Mouse (Mus musculus): ENCODE data around the gene Krt6a. TPM values are rescaled to one million over a fixed set of nuclear protein-coding genes. Genes with fewer than 3 reads are reported as not detected.
"Not testable (repeated sequence)": the region's sequence is repeated elsewhere in the genome, so short reads cannot be mapped to it uniquely, and the experiment has no call there.

Gene Krt6a
- polyA plus RNA-seq, 1 experiment from 2014 or later = not detected

DNA sequence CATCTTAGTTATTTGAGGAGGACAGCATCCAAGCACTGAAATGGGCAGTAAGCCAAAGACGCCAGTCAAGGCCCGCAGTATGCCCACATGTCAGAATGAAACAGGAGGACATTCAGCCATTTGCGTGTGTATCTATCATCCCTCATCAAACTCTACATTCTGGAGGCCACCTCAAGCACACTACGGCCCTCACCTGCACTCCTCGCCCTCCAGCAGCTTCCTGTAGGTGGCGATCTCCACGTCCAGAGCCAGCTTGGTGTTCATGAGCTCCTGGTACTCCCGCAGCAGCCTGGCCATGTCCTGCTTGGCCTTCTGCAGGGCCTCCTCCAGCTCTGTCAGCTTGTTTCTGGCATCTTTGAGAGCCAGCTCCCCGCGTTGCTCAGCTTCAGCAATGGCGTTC is 14.6 kb upstream of the Krt6a start:
- Histone ChIP-seq H3K27me3 (ENCODE audit: control insufficient read depth, insufficient read depth, low read length) (no peaks in the 10 kb centered on the region), H3K9ac (ENCODE audit: low read length) (no peak overlapping the region), H3K4me2 (ENCODE audit: low read depth, low read length, severe bottlenecking) (no peak overlapping the region), H3K36me3 (ENCODE audit: control insufficient read depth, insufficient read depth, low read length) (no peaks in the 10 kb centered on the region), H3K27ac (ENCODE audit: low read depth, low read length) (no peak overlapping the region), H3K4me1 (replicated peaks; ENCODE audit: control insufficient read depth, insufficient read depth, low read length) (no peaks in the 10 kb centered on the region), H3K4me3 (ENCODE audit: low read depth, low read length) (no peak overlapping the region), H3K9me3 (ENCODE audit: control insufficient read depth, low read length) (no peaks in the 10 kb centered on the region)
- DNase-seq (ENCODE audit: low spot score) (peak; percentile 50), ATAC-seq (replicated peaks; ENCODE audit: low FRiP score) (no peak)
- 64% methylated on average over 11 of the region's 11 CpGs for WGBS

DNA sequence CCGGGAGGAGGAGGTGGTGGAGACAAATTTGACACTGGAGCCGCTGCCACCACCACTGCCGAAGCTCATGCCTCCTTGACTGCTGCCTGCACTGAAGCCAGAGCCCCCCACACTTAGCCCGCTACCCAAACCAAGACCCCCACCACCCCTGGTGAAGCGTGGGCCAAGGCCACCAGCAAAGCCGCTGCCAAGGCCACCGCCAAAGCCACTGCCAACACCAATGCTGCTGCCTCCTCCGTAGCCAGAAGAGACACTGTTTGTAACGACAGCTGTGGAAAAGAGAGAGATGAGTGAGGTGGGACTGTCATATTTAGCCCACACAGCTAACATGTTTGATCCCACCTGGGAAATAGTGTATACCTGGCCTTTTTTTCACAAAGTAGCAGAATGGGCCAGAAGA is 13.3 kb upstream of the Krt6a start:
- Histone ChIP-seq H3K9me3 (ENCODE audit: control insufficient read depth, low read length) (no peaks in the 10 kb centered on the region), H3K4me1 (replicated peaks; ENCODE audit: control insufficient read depth, insufficient read depth, low read length) (0 out of 2 replicates have a peak, but pooled peaks cover 1% of the 10 kb centered on the region), H3K4me3 (ENCODE audit: low read depth, low read length) (no peak overlapping the region), H3K4me2 (ENCODE audit: low read depth, low read length, severe bottlenecking) (no peak overlapping the region), H3K36me3 (ENCODE audit: control insufficient read depth, insufficient read depth, low read length) (no peaks in the 10 kb centered on the region), H3K9ac (ENCODE audit: low read length) (no peak overlapping the region), H3K27me3 (ENCODE audit: control insufficient read depth, insufficient read depth, low read length) (no peaks in the 10 kb centered on the region), H3K27ac (ENCODE audit: low read depth, low read length) (no peak overlapping the region)
- ATAC-seq (replicated peaks; ENCODE audit: low FRiP score) = no peak
- DNase-seq (ENCODE audit: low spot score) = no peak
- 88% methylated on average over 9 of the region's 9 CpGs for WGBS

DNA sequence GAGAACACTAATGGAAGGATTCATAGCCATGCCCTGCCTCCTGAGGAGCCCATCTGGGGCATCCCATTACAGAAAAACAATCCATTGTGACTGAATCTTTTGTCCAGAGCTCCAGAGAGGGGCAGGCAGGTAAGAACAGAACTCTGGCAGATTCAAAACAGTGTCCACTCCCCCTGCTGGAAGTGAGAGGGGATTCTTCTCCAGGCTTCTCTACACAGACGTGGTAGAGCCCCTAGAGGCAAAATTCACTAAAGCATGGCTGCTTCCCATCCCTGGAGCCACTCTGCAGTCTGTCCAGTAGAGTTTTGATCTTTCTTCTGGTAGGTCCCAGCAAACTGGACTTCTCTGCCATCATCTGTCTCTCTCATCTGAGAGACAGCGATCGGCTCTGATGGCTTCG is 10.0 kb upstream of the Krt6a start:
- Histone ChIP-seq H3K27ac (ENCODE audit: low read depth, low read length) (no peak overlapping the region), H3K4me3 (ENCODE audit: low read depth, low read length) (no peak overlapping the region), H3K36me3 (ENCODE audit: control insufficient read depth, insufficient read depth, low read length) (no peaks in the 10 kb centered on the region), H3K4me1 (replicated peaks; ENCODE audit: control insufficient read depth, insufficient read depth, low read length) (0 out of 2 replicates have a peak, but pooled peaks cover 2% of the 10 kb centered on the region), H3K9ac (ENCODE audit: low read length) (no peak overlapping the region), H3K27me3 (ENCODE audit: control insufficient read depth, insufficient read depth, low read length) (no peaks in the 10 kb centered on the region), H3K4me2 (ENCODE audit: low read depth, low read length, severe bottlenecking) (no peak overlapping the region), H3K9me3 (ENCODE audit: control insufficient read depth, low read length) (no peaks in the 10 kb centered on the region)
- WGBS = 71% methylated on average over 4 of the region's 4 CpGs
- no peak for ATAC-seq (replicated peaks; ENCODE audit: low FRiP score)
- DNase-seq (ENCODE audit: low spot score) = no peak

DNA sequence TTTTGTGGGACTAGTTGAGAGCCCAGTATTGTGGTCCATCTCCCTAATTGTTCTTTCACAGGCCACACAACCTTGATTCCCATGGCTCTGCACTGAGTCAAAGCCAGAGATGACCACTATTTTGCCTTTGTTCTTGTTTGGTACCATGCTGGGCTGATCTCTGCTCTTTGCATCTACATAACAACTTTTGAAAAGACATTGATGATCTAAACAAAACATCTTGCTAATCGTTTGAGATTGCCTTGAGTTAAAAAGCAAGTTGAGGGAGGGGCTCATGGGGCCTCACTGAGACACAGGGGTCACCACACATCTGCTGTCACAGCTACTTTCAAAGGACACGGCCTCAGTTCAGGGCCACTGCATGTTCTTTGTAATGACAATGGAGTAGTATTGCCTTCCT is 8.3 kb upstream of the Krt6a start:
- no peaks in the 10 kb centered on the region for H3K27me3 ChIP-seq (ENCODE audit: control insufficient read depth, insufficient read depth, low read length)
- 6% methylated on average over 2 of the region's 2 CpGs for WGBS
- H3K9ac ChIP-seq (ENCODE audit: low read length) = no peak overlapping the region
- H3K27ac ChIP-seq (ENCODE audit: low read depth, low read length) = no peak overlapping the region
- H3K4me2 ChIP-seq (ENCODE audit: low read depth, low read length, severe bottlenecking) = no peak overlapping the region
- ATAC-seq (replicated peaks; ENCODE audit: low FRiP score) (no peak), DNase-seq (ENCODE audit: low spot score) (no peak)
- 0 out of 2 replicates have a peak, but pooled peaks cover 2% of the 10 kb centered on the region for H3K4me1 ChIP-seq (replicated peaks; ENCODE audit: control insufficient read depth, insufficient read depth, low read length)
- no peaks in the 10 kb centered on the region for H3K9me3 ChIP-seq (ENCODE audit: control insufficient read depth, low read length)
- no peaks in the 10 kb centered on the region for H3K36me3 ChIP-seq (ENCODE audit: control insufficient read depth, insufficient read depth, low read length)
- no peak overlapping the region for H3K4me3 ChIP-seq (ENCODE audit: low read depth, low read length)

DNA sequence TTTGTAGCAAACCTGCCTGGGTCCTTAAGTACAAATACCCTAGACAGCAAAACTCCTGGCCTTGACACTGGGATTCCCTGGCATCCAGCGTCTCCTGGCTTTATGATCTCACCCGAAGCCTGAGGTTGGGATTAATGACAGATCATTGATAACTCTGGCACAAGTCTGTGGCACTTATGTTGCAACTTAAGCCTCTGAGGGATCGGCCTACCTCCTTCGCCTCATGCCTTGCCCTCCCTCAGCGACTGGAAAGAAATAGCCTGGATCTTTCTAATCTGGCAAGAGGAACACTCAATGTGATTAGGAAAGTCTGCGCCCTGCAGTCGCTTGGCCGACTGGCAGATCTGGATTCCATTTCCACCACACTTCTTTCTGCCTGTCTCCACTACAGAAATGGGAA is 5.8 kb upstream of the Krt6a start:
- Histone ChIP-seq H3K4me1 (replicated peaks; ENCODE audit: control insufficient read depth, insufficient read depth, low read length) (0 out of 2 replicates have a peak, but pooled peaks cover 2% of the 10 kb centered on the region), H3K36me3 (ENCODE audit: control insufficient read depth, insufficient read depth, low read length) (no peaks in the 10 kb centered on the region), H3K9ac (ENCODE audit: low read length) (no peak overlapping the region), H3K4me2 (ENCODE audit: low read depth, low read length, severe bottlenecking) (no peak overlapping the region), H3K4me3 (ENCODE audit: low read depth, low read length) (no peak overlapping the region), H3K27ac (ENCODE audit: low read depth, low read length) (no peak overlapping the region), H3K9me3 (ENCODE audit: control insufficient read depth, low read length) (no peaks in the 10 kb centered on the region), H3K27me3 (ENCODE audit: control insufficient read depth, insufficient read depth, low read length) (no peaks in the 10 kb centered on the region)
- WGBS = 80% methylated on average over 8 of the region's 8 CpGs
- ATAC-seq (replicated peaks; ENCODE audit: low FRiP score) (no peak), DNase-seq (ENCODE audit: low spot score) (no peak)

DNA sequence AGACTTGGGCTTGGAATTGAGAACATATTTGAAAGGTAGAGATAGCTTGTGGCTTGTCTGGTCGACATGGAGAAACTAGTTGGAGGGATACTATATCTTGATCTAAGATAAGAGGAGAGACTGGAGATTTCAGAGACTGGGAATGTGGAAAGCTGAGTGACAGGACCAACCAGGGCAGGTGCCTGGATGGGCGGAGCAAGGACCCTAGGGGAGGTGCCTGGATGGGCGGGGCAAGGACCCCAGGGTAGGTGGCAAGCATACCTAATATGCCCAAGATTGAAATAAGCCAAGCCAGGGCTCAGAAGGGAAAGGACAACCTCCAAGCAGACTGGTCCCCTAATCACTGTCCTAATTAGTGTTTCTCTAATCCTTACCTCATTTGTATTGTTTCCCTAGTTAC is 5.1 kb upstream of the Krt6a start:
- Histone ChIP-seq H3K4me3 (ENCODE audit: low read depth, low read length) (no peak overlapping the region), H3K27me3 (ENCODE audit: control insufficient read depth, insufficient read depth, low read length) (no peaks in the 10 kb centered on the region), H3K4me1 (replicated peaks; ENCODE audit: control insufficient read depth, insufficient read depth, low read length) (0 out of 2 replicates have a peak, but pooled peaks cover 2% of the 10 kb centered on the region), H3K9ac (ENCODE audit: low read length) (no peak overlapping the region), H3K36me3 (ENCODE audit: control insufficient read depth, insufficient read depth, low read length) (no peaks in the 10 kb centered on the region), H3K4me2 (ENCODE audit: low read depth, low read length, severe bottlenecking) (no peak overlapping the region), H3K27ac (ENCODE audit: low read depth, low read length) (no peak overlapping the region), H3K9me3 (ENCODE audit: control insufficient read depth, low read length) (no peaks in the 10 kb centered on the region)
- 61% methylated on average over 3 of the region's 3 CpGs for WGBS
- no peak for DNase-seq (ENCODE audit: low spot score)
- ATAC-seq (replicated peaks; ENCODE audit: low FRiP score) = no peak

DNA sequence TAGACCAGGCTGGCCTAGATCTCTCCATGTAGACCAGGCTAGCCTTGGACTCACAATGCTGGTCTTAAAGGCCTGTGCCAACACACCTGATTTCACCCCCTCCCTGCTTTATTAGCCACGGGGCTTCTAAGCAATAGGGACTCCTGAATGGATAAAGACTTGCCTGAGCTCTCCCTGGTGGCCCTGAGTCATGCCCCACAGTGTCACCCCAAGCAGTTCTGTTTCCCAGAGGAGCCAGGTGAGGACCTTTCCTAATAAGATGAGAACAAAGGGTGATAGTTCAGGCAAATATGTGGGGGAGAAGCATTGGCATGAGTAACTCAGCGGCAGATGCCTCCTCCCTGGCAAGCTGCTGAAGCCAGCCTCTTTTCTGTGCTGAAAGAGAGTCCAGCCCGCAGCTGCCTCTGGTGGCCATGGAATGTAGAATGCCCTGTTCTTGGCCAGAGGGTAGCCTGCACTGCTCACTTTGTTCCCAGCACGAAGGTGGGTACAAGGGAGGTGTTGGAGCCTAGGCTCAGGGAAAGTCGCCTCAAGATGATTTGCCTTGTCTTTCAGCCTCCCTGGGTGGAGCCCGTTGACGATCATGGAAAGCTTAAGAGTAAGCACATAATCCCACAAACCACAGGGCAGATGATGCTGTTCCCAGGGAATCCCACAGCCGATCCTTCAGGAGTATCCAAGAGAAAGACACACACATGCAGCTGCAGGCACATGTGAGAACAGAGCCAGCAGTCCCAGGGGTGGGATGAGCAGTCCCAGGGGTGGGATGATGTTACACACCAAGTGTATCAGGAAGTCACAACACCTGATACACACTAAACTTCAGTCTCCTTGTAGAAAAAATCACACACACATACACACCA is 3.5 kb upstream of the Krt6a start:
- no peaks in the 10 kb centered on the region for H3K9me3 ChIP-seq (ENCODE audit: control insufficient read depth, low read length)
- DNase-seq (ENCODE audit: low spot score) (no peak), ATAC-seq (replicated peaks; ENCODE audit: low FRiP score) (no peak)
- H3K4me3 ChIP-seq (ENCODE audit: low read depth, low read length) = no peak overlapping the region
- 70% methylated on average over 8 of the region's 8 CpGs for WGBS
- H3K4me2 ChIP-seq (ENCODE audit: low read depth, low read length, severe bottlenecking) = no peak overlapping the region
- H3K27me3 ChIP-seq (ENCODE audit: control insufficient read depth, insufficient read depth, low read length) = no peaks in the 10 kb centered on the region
- no peak overlapping the region for H3K9ac ChIP-seq (ENCODE audit: low read length)
- 0 out of 2 replicates have a peak, but pooled peaks cover 2% of the 10 kb centered on the region for H3K4me1 ChIP-seq (replicated peaks; ENCODE audit: control insufficient read depth, insufficient read depth, low read length)
- no peak overlapping the region for H3K27ac ChIP-seq (ENCODE audit: low read depth, low read length)
- no peaks in the 10 kb centered on the region for H3K36me3 ChIP-seq (ENCODE audit: control insufficient read depth, insufficient read depth, low read length)

DNA sequence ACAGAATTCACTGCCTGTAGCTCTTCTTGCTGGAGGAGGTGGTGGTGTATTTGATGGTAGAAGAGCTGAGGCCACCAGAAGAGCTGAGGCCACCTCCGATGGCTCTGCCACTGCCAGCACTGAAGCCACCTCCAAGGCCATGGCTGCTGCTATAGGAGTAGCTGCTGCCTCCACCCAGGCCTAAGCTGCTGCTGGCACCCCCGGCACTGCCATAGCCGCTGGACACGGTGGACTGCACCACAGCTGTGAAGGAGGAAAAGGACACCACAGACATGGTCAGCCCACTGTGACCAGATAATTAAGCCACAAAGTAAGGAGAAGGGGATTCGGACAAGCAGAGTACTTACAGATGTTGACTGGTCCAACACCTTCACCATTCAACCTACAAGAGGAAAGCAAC is 3.6 kb downstream of the Krt6a start:
- 94% methylated on average over 5 of the region's 5 CpGs for WGBS
- H3K4me1 ChIP-seq (replicated peaks; ENCODE audit: control insufficient read depth, insufficient read depth, low read length); H3K9ac ChIP-seq (ENCODE audit: low read length); H3K27me3 ChIP-seq (ENCODE audit: control insufficient read depth, insufficient read depth, low read length); ATAC-seq (replicated peaks; ENCODE audit: low FRiP score); H3K4me2 ChIP-seq (ENCODE audit: low read depth, low read length, severe bottlenecking); H3K9me3 ChIP-seq (ENCODE audit: control insufficient read depth, low read length); H3K27ac ChIP-seq (ENCODE audit: low read depth, low read length); DNase-seq (ENCODE audit: low spot score); H3K4me3 ChIP-seq (ENCODE audit: low read depth, low read length); H3K36me3 ChIP-seq (ENCODE audit: control insufficient read depth, insufficient read depth, low read length): not testable (repeated sequence)

DNA sequence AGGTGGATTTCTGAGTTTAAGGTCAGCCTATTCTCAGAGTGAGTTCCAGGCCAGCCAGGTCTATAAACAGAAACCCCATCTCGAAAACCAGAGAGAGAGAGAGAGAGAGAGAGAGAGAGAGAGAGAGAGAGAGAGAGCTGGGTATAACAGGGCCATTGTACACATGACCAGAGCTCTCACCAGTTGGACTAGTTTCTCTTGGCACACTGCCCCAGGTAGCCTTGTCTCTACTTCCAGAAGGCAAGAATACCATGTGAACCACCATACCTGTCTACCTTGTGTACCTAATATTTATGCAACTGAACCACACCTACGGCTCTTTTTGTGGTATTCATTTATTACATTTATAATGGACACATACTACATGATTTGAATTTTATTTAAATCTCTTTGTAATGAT is 5.9 kb downstream of the Krt6a start:
- 69% methylated on average over 2 of the region's 2 CpGs for WGBS
- ATAC-seq (replicated peaks; ENCODE audit: low FRiP score) = no peak
- no peak overlapping the region for H3K4me3 ChIP-seq (ENCODE audit: low read depth, low read length)
- H3K9me3 ChIP-seq (ENCODE audit: control insufficient read depth, low read length) = no peaks in the 10 kb centered on the region
- no peak overlapping the region for H3K27ac ChIP-seq (ENCODE audit: low read depth, low read length)
- no peaks in the 10 kb centered on the region for H3K4me1 ChIP-seq (replicated peaks; ENCODE audit: control insufficient read depth, insufficient read depth, low read length)
- H3K9ac ChIP-seq (ENCODE audit: low read length) = no peak overlapping the region
- H3K4me2 ChIP-seq (ENCODE audit: low read depth, low read length, severe bottlenecking) = no peak overlapping the region
- no peaks in the 10 kb centered on the region for H3K36me3 ChIP-seq (ENCODE audit: control insufficient read depth, insufficient read depth, low read length)
- no peaks in the 10 kb centered on the region for H3K27me3 ChIP-seq (ENCODE audit: control insufficient read depth, insufficient read depth, low read length)
- DNase-seq (ENCODE audit: low spot score) = no peak

Data from forebrain, embryonic 11.5 days (tissue).